ENCODE assay signal across 15 mouse cellular contexts in the genomic region with DNA sequence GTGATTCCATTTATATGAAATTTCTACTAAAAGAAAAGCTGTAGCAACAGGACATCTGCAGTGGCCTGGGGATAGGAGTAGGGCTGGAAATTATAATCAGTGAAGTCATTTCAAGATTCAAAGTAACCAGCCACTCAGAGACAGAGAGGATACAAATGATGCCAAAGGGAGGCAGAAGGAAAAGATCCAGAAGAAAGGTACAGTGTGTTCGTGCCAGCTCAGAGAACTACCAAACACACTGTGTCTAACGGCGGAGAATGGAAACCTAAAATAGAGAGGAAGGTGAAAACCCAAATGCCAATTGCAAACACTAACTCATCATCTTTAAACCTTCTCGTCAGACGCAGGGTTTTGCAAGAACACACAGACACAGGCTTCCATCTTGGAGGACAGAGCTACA.
"Had no signal": no experiment of that assay in that cellular context is flagged by ENCODE, and none has a peak within 500 bp of the region (broad histone marks: within the 10 kb centered on the region; RNA-seq: fewer than 3 reads in every experiment).

No protein-coding gene starts in this region.

- H3K27me3 ChIP-seq: limb, embryonic 13.5 days; midbrain, embryonic 15.5 days; neural tube, embryonic 13.5 days had no signal

- DNase-seq: kidney, adult 11 months; kidney, adult 9 months; kidney, postnatal 36 days; layer of hippocampus, postnatal 36 days; lung, adult 2 months; lung, postnatal 36 days; right cerebral cortex, postnatal 25 days; thymus, postnatal 4 days had no signal

- H3K9me3 ChIP-seq: limb, embryonic 13.5 days; midbrain, embryonic 10.5 days; midbrain, embryonic 15.5 days; neural tube, embryonic 13.5 days had no signal

- H3K4me3 ChIP-seq: limb, embryonic 13.5 days; midbrain, embryonic 10.5 days; midbrain, embryonic 15.5 days; neural tube, embryonic 13.5 days had no signal

- H3K4me1 ChIP-seq: midbrain, embryonic 10.5 days; midbrain, embryonic 15.5 days had no signal

- H3K27ac ChIP-seq: kidney, postnatal 0 days; limb, embryonic 13.5 days; liver, embryonic 14.5 days; midbrain, embryonic 10.5 days; midbrain, embryonic 15.5 days had no signal

- H3K9ac ChIP-seq: limb, embryonic 13.5 days; liver, embryonic 14.5 days; midbrain, embryonic 15.5 days; neural tube, embryonic 13.5 days had no signal

- H3K36me3 ChIP-seq: midbrain, embryonic 15.5 days had no signal

- H3K4me2 ChIP-seq: limb, embryonic 13.5 days; midbrain, embryonic 15.5 days; neural tube, embryonic 13.5 days had no signal

- ATAC-seq: lung, postnatal 0 days; midbrain, embryonic 15.5 days had no signal
